39 mouse cellular contexts compared by ENCODE assay signal in genomic region chr6:145590501-145591293, GRCm38 (mm10). TPM values are rescaled to one million over a fixed set of nuclear protein-coding genes. Genes with fewer than 3 reads are reported as not detected.
DNase-seq lines count a peak whose midpoint lies in the region; ATAC-seq and TF ChIP-seq lines count a peak whose summit lies in the region.
"Had no signal": no experiment of that assay in that cellular context is flagged by ENCODE, and none has a peak within 500 bp of the region (broad histone marks: within the 10 kb centered on the region; RNA-seq: fewer than 3 reads in every experiment).

No protein-coding gene starts in this region.

- H3K9ac ChIP-seq in forebrain, embryonic 16.5 days (replicated peaks; ENCODE audit: low read depth, low read length): no peak overlapping the region
- no peak overlapping the region for H3K9ac ChIP-seq in kidney, embryonic 14.5 days (ENCODE audit: low read depth, low read length)
- H3K9ac ChIP-seq in stomach, embryonic 16.5 days (ENCODE audit: low read length): 0 out of 2 replicates have a peak overlapping the region, but pooled peaks have one; percentile 16
- no peak overlapping the region for H3K9ac ChIP-seq in stomach, postnatal 0 days (ENCODE audit: low read length)
- H3K9ac ChIP-seq: hindbrain, embryonic 14.5 days; limb, embryonic 13.5 days; liver, embryonic 12.5 days; liver, postnatal 0 days; midbrain, embryonic 15.5 days; neural tube, embryonic 15.5 days; stomach, embryonic 15.5 days had no signal

- no peak for DNase-seq in forebrain, embryonic 10.5 days (ENCODE audit: extremely low spot score, low spot score)
- no peak for DNase-seq in kidney, adult 18-20 months
- DNase-seq in stomach, postnatal 0 days (ENCODE audit: low spot score): no peak
- no peak for DNase-seq in heart, embryonic 10.5 days (ENCODE audit: low spot score)
- DNase-seq: adrenal gland, postnatal 10 days; cerebellum, adult 11-12 months; cerebellum, postnatal 10 days; heart, postnatal 36 days; kidney, adult 8-10 months; kidney, postnatal 36 days; liver, postnatal 0 days; retina, postnatal 1 day; right cerebral cortex, postnatal 25 days; thymus, adult 18-20 months; thymus, postnatal 25 days had no signal

- no peak overlapping the region; the same call in 1 of the 2 replicates for H3K27ac ChIP-seq in forebrain, embryonic 16.5 days (ENCODE audit: low read length)
- no peak overlapping the region for H3K27ac ChIP-seq in forebrain, embryonic 10.5 days
- H3K27ac ChIP-seq in kidney, embryonic 14.5 days (ENCODE audit: low read depth, low read length): no peak overlapping the region
- peak overlapping the region; percentile 17; the same call in 1 of the 2 replicates for H3K27ac ChIP-seq in stomach, embryonic 16.5 days (ENCODE audit: low read length)
- H3K27ac ChIP-seq in stomach, postnatal 0 days (replicated peaks): no peak overlapping the region
- no peak overlapping the region for H3K27ac ChIP-seq in heart, embryonic 10.5 days
- H3K27ac ChIP-seq: hindbrain, embryonic 14.5 days; layer of hippocampus, adult 2 months; left cerebral cortex, adult 2 months; limb, embryonic 13.5 days; liver, embryonic 12.5 days; macrophage; midbrain, embryonic 15.5 days; neural tube, embryonic 15.5 days; stomach, embryonic 15.5 days had no signal

- no peaks in the 10 kb centered on the region for H3K27me3 ChIP-seq in forebrain, embryonic 16.5 days (replicated peaks; ENCODE audit: control insufficient read depth, insufficient read depth, low read length)
- H3K27me3 ChIP-seq in forebrain, embryonic 10.5 days (ENCODE audit: poor library complexity, severe bottlenecking): no peaks in the 10 kb centered on the region
- H3K27me3 ChIP-seq in kidney, embryonic 14.5 days (ENCODE audit: control insufficient read depth, insufficient read depth, low read length): no peaks in the 10 kb centered on the region
- no peaks in the 10 kb centered on the region for H3K27me3 ChIP-seq in stomach, embryonic 16.5 days (ENCODE audit: control insufficient read depth, insufficient read depth, low read length)
- H3K27me3 ChIP-seq in stomach, postnatal 0 days (ENCODE audit: control insufficient read depth, insufficient read depth, low read length): no peaks in the 10 kb centered on the region
- H3K27me3 ChIP-seq in heart, embryonic 10.5 days (ENCODE audit: insufficient read depth, poor library complexity, severe bottlenecking): no peaks in the 10 kb centered on the region
- H3K27me3 ChIP-seq: limb, embryonic 13.5 days; liver, embryonic 12.5 days; midbrain, embryonic 15.5 days; neural tube, embryonic 15.5 days; stomach, embryonic 15.5 days had no signal

- no peak for TF ChIP-seq CTCF in stomach, postnatal 0 days (IDR thresholded peaks at IDR 0.05; ENCODE audit: low read depth)

- no peaks in the 10 kb centered on the region for H3K36me3 ChIP-seq in forebrain, embryonic 16.5 days (ENCODE audit: control insufficient read depth, insufficient read depth)
- H3K36me3 ChIP-seq in forebrain, embryonic 10.5 days (replicated peaks): no peaks in the 10 kb centered on the region
- no peaks in the 10 kb centered on the region for H3K36me3 ChIP-seq in kidney, embryonic 14.5 days (ENCODE audit: control insufficient read depth, insufficient read depth, low read length)
- no peaks in the 10 kb centered on the region for H3K36me3 ChIP-seq in stomach, embryonic 16.5 days (ENCODE audit: control insufficient read depth, insufficient read depth, low read length)
- no peaks in the 10 kb centered on the region for H3K36me3 ChIP-seq in stomach, postnatal 0 days (ENCODE audit: control insufficient read depth, insufficient read depth, low read length)
- H3K36me3 ChIP-seq in heart, embryonic 10.5 days: no peaks in the 10 kb centered on the region
- H3K36me3 ChIP-seq: limb, embryonic 13.5 days; liver, embryonic 12.5 days; midbrain, embryonic 15.5 days; neural tube, embryonic 15.5 days; stomach, embryonic 15.5 days had no signal

- ATAC-seq in forebrain, embryonic 16.5 days: peak; percentile 46; the same call in 1 of the 2 replicates
- 0 out of 2 replicates have a peak, but pooled peaks have one; percentile 53 for ATAC-seq in kidney, embryonic 14.5 days (ENCODE audit: low FRiP score, low TSS enrichment)
- no peak for ATAC-seq in stomach, embryonic 16.5 days (ENCODE audit: insufficient read depth, low FRiP score)
- ATAC-seq in stomach, postnatal 0 days (ENCODE audit: low FRiP score, low TSS enrichment): no peak
- ATAC-seq in granulocyte monocyte progenitor cell, adult 5-6 weeks (replicated peaks; ENCODE audit: poor library complexity, severe bottlenecking): no peak
- ATAC-seq: liver, embryonic 12.5 days; liver, postnatal 0 days; lung, postnatal 0 days; midbrain, embryonic 15.5 days; Patski had no signal

- no peak for TF ChIP-seq EP300 in stomach, postnatal 0 days (optimal IDR thresholded peaks at IDR 0.05)

- no peak overlapping the region for H3K4me3 ChIP-seq in forebrain, embryonic 16.5 days (replicated peaks; ENCODE audit: low read length)
- no peak overlapping the region for H3K4me3 ChIP-seq in forebrain, embryonic 10.5 days
- H3K4me3 ChIP-seq in kidney, embryonic 14.5 days (ENCODE audit: low read length): no peak overlapping the region
- H3K4me3 ChIP-seq in stomach, embryonic 16.5 days (replicated peaks; ENCODE audit: low read length): no peak overlapping the region
- H3K4me3 ChIP-seq in stomach, postnatal 0 days (ENCODE audit: low read depth, low read length): no peak overlapping the region
- no peak overlapping the region for H3K4me3 ChIP-seq in heart, embryonic 10.5 days
- H3K4me3 ChIP-seq: layer of hippocampus, adult 2 months; left cerebral cortex, adult 2 months; limb, embryonic 13.5 days; liver, embryonic 12.5 days; midbrain, embryonic 15.5 days; neural tube, embryonic 15.5 days; stomach, embryonic 15.5 days had no signal

- 82% methylated on average over 11 of the region's 11 CpGs for WGBS in forebrain, embryonic 16.5 days
- WGBS in forebrain, embryonic 10.5 days: 90% methylated on average over 11 of the region's 11 CpGs
- WGBS in kidney, embryonic 14.5 days: 38% methylated on average over 11 of the region's 11 CpGs
- 63% methylated on average over 11 of the region's 11 CpGs for WGBS in stomach, embryonic 16.5 days
- WGBS in stomach, postnatal 0 days: 69% methylated on average over 11 of the region's 11 CpGs
- 87% methylated on average over 11 of the region's 11 CpGs for whole genome bisulfite sequencing in heart, embryonic 10.5 days

- H3K4me1 ChIP-seq in forebrain, embryonic 16.5 days (replicated peaks; ENCODE audit: control insufficient read depth, insufficient read depth, low read length): peaks cover 22% of the 10 kb centered on the region
- peaks cover 15% of the 10 kb centered on the region for H3K4me1 ChIP-seq in forebrain, embryonic 10.5 days
- peaks cover 28% of the 10 kb centered on the region for H3K4me1 ChIP-seq in kidney, embryonic 14.5 days (ENCODE audit: control insufficient read depth, insufficient read depth, low read length)
- peaks cover 15% of the 10 kb centered on the region for H3K4me1 ChIP-seq in stomach, embryonic 16.5 days (ENCODE audit: control insufficient read depth, insufficient read depth, low read length)
- H3K4me1 ChIP-seq in stomach, postnatal 0 days (replicated peaks; ENCODE audit: control insufficient read depth, insufficient read depth): 0 out of 2 replicates have a peak, but pooled peaks cover 3% of the 10 kb centered on the region
- peaks cover 25% of the 10 kb centered on the region for H3K4me1 ChIP-seq in heart, embryonic 10.5 days

- H3K4me2 ChIP-seq in forebrain, embryonic 16.5 days (ENCODE audit: low read length): no peak overlapping the region
- no peak overlapping the region for H3K4me2 ChIP-seq in kidney, embryonic 14.5 days (replicated peaks; ENCODE audit: low read depth, low read length)
- H3K4me2 ChIP-seq in stomach, embryonic 16.5 days (ENCODE audit: low read depth, low read length): no peak overlapping the region
- no peak overlapping the region for H3K4me2 ChIP-seq in stomach, postnatal 0 days (replicated peaks; ENCODE audit: low read depth)
- H3K4me2 ChIP-seq: heart, embryonic 11.5 days; hindbrain, embryonic 14.5 days; limb, embryonic 13.5 days; liver, embryonic 12.5 days; midbrain, embryonic 15.5 days; neural tube, embryonic 15.5 days; stomach, embryonic 15.5 days had no signal

- no peaks in the 10 kb centered on the region for H3K9me3 ChIP-seq in forebrain, embryonic 16.5 days (ENCODE audit: control insufficient read depth, low read length)
- no peaks in the 10 kb centered on the region for H3K9me3 ChIP-seq in forebrain, embryonic 10.5 days
- no peaks in the 10 kb centered on the region for H3K9me3 ChIP-seq in kidney, embryonic 14.5 days (ENCODE audit: control insufficient read depth, low read length)
- no peaks in the 10 kb centered on the region for H3K9me3 ChIP-seq in stomach, embryonic 16.5 days (replicated peaks; ENCODE audit: control insufficient read depth, low read length)
- H3K9me3 ChIP-seq in stomach, postnatal 0 days (ENCODE audit: control insufficient read depth, low read length): no peaks in the 10 kb centered on the region
- no peaks in the 10 kb centered on the region for H3K9me3 ChIP-seq in heart, embryonic 10.5 days
- H3K9me3 ChIP-seq: limb, embryonic 13.5 days; liver, embryonic 12.5 days; midbrain, embryonic 15.5 days; neural tube, embryonic 15.5 days; stomach, embryonic 15.5 days had no signal

RNA-seq across cellular contexts. Expression of gene Lmntd1, which starts 23.4 kb away (rescaled TPM):
- polyA plus RNA-seq in forebrain, embryonic 16.5 days (2015; fragmentation: Nextera tagmentation; extraction: Ambion mirVana): 0.70 and 0.73 TPM in 2 replicates
- 0.15 and 0.37 TPM in 2 replicates for polyA plus RNA-seq in forebrain, embryonic 10.5 days (2016; fragmentation: Nextera tagmentation; extraction: Ambion mirVana)
- 1.5 and 2.0 TPM in 2 replicates for polyA plus RNA-seq in kidney, embryonic 14.5 days (2014; fragmentation: Nextera tagmentation; extraction: Ambion mirVana)
- 0.61 and 1.1 TPM in 2 replicates for polyA plus RNA-seq in stomach, embryonic 16.5 days (2015; fragmentation: Nextera tagmentation; extraction: Ambion mirVana)
- polyA plus RNA-seq in stomach, postnatal 0 days (2015; fragmentation: Nextera tagmentation; extraction: Ambion mirVana): 0.16 and 0.18 TPM in 2 replicates
- not detected in 2 replicates for total RNA-seq in granulocyte monocyte progenitor cell, adult 5-6 weeks (2014; fragmentation: Nextera tagmentation)
- not detected in 2 replicates for total RNA-seq in granulocyte monocyte progenitor cell, adult 5-6 weeks (2017)
- polyA plus RNA-seq in heart, embryonic 10.5 days (2016; fragmentation: Nextera tagmentation; extraction: Ambion mirVana): 2.3 and 3.6 TPM in 2 replicates
- total RNA-seq: common myeloid progenitor, adult 5-6 weeks; megakaryocyte-erythroid progenitor cell, adult 5-6 weeks; MEL had no signal
- polyA plus RNA-seq: liver, embryonic 12.5 days; liver, postnatal 0 days; macrophage; Patski had no signal

RNA-seq across cellular contexts. Expression of gene Tuba3b, which starts 24.9 kb away (rescaled TPM):
- not detected in 2 replicates for polyA plus RNA-seq in forebrain, embryonic 16.5 days (2015; fragmentation: Nextera tagmentation; extraction: Ambion mirVana)
- polyA plus RNA-seq in forebrain, embryonic 10.5 days (2016; fragmentation: Nextera tagmentation; extraction: Ambion mirVana): not detected in 2 replicates
- not detected in 2 replicates for polyA plus RNA-seq in kidney, embryonic 14.5 days (2014; fragmentation: Nextera tagmentation; extraction: Ambion mirVana)
- polyA plus RNA-seq in stomach, embryonic 16.5 days (2015; fragmentation: Nextera tagmentation; extraction: Ambion mirVana): not detected in 2 replicates
- polyA plus RNA-seq in stomach, postnatal 0 days (2015; fragmentation: Nextera tagmentation; extraction: Ambion mirVana): not detected in 2 replicates
- total RNA-seq in granulocyte monocyte progenitor cell, adult 5-6 weeks (2014; fragmentation: Nextera tagmentation): not detected in 2 replicates
- not detected in 2 replicates for total RNA-seq in granulocyte monocyte progenitor cell, adult 5-6 weeks (2017)
- polyA plus RNA-seq in heart, embryonic 10.5 days (2016; fragmentation: Nextera tagmentation; extraction: Ambion mirVana): 0.08 TPM in 1 of 2 replicates, not detected in the other
- total RNA-seq: adrenal gland, postnatal 10 days; common myeloid progenitor, adult 5-6 weeks; gastrocnemius, adult 8-10 months; gastrocnemius, postnatal 4 days; layer of hippocampus, adult 2 months; layer of hippocampus, postnatal 14 days; left cerebral cortex, adult 2 months; left cerebral cortex, postnatal 25 days; megakaryocyte-erythroid progenitor cell, adult 5-6 weeks had no signal
- polyA plus RNA-seq: heart, embryonic 11.5 days; hindbrain, embryonic 14.5 days; intestine, embryonic 14.5 days; limb, embryonic 13.5 days; liver, embryonic 12.5 days; liver, postnatal 0 days; lung, postnatal 0 days; macrophage; midbrain, embryonic 15.5 days; neural tube, embryonic 15.5 days; Patski; stomach, embryonic 15.5 days had no signal

Comparison
In these comparisons a context has a peak if more than half of its experiments do, and no peak if none do; other contexts are left out.
1. ATAC-seq: peak in forebrain, embryonic 16.5 days (single experiment) and kidney, embryonic 14.5 days (single experiment); none in stomach, embryonic 16.5 days (single experiment), stomach, postnatal 0 days (single experiment) and granulocyte monocyte progenitor cell, adult 5-6 weeks (single experiment).